Mouse (Mus musculus) layer of hippocampus, adult 8-10 months (tissue): Measurements from ENCODE around the gene Mogat2. TPM values are rescaled to one million over a fixed set of nuclear protein-coding genes. Genes with fewer than 3 reads are reported as not detected.
A peak's percentile ranks its signal among the peaks of the same experiment; 100 is the strongest.

ENCODE experiments used
- DNase-seq, 2 experiments: peaks; one replicate each; pipeline ENCODE4 v3.0.0; 2022; ENCODE audit warnings: low spot score in 2 of 2
- total RNA-seq, 4 experiments: library from RNA; stranded (reverse); gene quantifications; 2 replicates each; pipeline ENCODE4 v1.2.4; 2022

Mogat2 gene
- total RNA-seq, result not detected

DNA sequence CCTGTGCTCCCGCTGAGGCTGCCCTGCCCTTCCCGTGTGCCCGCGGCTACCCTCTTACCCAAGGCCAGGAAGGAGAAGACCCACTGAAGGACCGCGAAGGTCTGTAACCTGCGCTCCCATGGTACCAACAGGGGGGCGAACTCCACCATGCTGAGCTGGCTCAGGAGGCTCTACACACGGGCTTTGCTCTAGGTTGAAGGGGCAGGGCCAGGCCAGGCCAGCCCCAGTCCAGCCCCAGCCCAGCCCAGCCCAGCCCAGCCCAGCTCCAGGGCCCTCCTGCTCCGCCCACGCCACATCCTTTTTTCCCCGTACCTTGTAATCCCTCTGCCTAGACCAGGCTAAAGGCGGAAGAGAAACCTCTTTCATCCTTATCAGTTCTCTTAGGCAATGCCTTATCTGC is at the start of gene Mogat2:
Gene Mogat2 (minus strand): TSS at position 203 of the 400 bp plus-strand sequence.
- DNase-seq, result no peak

DNA sequence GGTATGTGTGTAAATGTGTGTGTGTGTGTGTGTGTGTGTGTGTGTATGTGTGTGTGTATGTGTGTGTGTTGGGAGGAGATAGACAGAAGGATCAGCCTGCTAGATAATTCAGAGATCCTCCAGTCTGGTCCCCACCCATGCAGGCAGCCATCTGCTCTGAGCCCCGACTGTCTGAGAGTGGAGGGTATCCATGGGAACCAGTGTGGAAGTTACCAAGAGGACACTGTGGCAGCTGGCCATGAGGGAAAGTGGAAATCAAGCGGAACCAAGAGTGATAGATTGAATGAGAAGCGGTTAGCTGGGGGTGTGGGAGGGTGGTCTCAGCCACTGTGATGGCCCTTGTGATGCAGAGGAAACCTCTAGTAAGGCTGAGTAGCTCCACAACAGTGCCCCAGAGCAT is 48.9 kb upstream of the Mogat2 start:
- peak; percentile 74 to 80 for DNase-seq

DNA sequence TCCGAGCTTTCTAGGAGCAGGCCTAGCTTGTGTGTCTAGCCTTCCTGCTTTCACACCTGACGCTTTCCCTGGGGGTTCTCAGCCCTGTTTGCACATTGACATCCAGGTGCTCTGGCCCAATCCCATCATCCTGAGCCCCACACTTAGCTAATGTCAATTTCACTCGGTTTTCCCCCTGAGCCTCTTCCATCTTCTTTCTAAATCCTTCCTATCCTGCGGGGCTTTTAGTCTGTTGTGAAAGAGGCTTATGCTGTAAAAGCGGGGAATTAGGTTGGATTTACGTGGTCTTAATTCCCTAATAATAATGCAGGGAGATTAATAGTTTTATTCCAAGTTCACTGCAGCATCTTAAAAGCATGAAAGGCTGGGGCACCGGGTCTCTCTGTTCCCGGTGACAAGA is 41.2 kb upstream of the Mogat2 start:
- DNase-seq, result no peak

DNA sequence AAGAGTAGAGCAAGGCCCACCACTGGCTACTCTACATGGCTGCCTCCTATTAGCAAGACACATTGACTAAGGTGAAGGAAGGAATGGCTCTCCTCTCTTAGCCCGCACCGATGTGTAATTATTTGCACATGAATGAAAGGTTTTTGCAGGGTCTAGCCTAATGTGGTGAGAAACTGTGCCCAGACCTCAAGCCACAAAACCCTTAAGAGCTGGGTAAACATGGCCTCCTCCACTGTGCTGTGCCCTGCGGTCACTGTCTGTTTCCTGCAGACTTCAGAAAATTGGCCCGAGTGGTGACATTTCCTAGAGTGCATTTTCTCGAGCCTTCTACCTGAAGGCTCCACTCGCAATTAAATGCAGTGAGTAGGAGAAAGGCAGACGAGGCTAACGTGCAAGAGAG is 39.9 kb upstream of the Mogat2 start:
- no peak for DNase-seq

DNA sequence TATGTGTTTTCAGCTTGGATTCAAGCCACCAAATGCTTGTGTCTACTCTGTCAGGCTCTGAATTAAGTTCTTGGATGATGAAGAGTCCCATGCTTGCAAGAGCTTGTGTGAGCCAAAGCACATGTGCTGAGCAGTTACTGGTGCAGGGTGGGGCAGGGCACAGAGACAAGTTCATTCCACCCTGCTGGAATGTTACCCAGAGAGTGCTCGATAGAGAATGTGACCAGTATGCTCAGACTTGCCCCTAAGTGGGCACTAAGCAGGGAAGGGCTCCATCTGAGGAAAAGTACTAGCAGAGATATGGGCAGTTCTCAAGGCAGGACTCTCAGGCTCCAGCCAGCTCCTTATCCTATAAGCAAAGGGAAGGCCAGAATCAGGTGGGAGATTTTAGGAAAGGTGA is 38.3 kb upstream of the Mogat2 start:
- no peak for DNase-seq

DNA sequence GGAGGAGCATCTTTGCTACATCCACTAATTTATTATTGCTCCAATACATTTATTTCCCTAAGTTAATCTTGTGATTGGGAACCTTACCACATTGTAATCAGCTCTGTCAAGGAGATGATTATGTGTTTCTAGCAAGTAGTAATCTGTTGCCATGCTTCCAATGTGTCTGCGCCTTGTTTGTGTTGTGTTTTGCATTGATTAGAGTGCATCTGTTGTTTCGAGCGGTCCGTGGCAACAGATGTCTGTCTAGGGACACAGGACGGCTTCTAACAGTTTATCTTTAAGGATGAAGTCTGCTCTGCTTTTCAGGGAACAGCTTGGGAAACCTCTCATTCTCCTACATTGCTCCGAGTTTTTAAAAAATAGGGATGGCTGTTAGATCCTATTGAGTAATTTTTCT is 36.7 kb upstream of the Mogat2 start:
- no peak for DNase-seq

DNA sequence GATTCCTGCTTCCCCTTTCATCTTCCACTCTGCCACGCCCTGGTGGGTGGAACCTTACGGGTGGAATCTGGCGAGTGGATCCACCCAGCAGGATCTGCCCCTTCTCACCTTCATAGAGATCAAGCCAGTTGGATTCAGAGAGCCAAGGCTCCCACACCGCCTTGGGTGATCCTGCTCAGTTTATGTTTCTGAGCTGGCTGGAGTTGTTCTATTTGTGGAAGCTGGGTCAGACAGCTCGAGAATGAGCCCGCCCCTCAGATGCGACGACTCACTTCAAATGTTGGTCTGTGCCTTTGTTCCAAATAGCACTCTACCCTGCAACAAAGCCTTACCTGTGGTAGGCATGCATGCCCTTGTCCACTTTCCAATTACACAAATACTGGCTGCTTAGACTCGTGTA is 33.2 kb upstream of the Mogat2 start:
- no peak for DNase-seq

DNA sequence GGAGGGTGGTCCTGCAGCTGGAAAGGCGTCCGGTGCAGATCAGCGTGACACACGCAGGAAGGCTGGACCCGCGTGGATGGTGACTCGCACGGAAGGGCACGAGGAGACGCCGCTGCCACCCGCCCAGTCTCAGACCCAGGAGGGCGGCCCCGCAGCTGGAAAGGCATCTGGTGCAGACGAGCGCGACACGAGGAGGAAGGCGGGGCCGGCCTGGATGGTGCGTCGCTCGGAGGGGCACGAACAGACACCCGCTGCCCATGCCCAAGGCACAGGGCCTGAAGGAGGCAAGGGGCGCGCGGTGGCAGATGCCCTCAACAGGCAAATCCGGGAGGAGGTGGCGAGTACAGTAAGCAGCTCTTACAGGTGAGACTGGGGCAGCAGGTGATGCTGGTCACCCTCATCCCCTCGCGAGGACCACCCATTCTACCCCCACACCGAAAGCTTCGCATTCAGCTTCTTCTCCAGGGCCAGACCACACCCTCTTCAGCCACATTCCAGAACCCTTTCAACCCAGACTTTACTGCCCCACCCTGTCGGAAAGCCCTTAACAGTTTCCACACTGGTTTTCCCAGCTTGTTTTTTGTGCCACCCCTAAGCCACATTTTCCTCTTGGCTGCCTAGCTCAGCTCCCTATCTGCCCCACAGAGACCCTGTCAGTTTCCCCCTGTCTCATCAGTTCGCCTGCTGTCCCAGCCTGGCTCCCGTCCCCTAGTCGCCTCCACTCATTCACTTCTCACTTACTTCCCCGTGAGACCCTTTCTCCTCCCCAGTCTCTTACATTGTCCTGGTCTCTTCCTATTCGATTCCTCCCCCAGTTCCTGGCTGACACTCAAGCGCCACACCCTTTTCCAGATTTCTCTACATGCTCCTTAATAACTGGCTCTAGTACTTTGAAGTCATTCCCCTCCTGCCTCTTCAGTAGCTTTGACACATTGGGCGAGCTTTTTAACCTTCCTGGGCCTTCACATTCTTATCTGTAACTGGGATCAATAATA is 30.8 kb upstream of the Mogat2 start:
- DNase-seq, result no peak

DNA sequence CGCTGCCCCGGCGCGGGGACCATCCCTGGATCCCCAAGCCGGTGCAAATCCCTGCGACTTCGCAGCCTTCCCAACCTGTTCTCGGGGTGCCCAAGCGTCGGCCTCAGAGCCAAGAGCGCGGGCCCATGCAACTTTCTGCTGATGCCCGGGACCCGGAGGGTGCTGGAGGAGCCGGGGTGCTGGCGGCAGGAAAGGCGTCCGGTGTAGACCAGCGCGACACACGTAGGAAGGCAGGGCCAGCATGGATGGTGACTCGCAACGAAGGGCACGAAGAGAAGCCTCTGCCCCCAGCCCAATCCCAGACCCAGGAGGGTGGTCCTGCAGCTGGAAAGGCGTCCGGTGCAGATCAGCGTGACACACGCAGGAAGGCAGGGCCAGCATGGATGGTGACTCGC is 30.1 kb upstream of the Mogat2 start:
- DNase-seq, result no peak

DNA sequence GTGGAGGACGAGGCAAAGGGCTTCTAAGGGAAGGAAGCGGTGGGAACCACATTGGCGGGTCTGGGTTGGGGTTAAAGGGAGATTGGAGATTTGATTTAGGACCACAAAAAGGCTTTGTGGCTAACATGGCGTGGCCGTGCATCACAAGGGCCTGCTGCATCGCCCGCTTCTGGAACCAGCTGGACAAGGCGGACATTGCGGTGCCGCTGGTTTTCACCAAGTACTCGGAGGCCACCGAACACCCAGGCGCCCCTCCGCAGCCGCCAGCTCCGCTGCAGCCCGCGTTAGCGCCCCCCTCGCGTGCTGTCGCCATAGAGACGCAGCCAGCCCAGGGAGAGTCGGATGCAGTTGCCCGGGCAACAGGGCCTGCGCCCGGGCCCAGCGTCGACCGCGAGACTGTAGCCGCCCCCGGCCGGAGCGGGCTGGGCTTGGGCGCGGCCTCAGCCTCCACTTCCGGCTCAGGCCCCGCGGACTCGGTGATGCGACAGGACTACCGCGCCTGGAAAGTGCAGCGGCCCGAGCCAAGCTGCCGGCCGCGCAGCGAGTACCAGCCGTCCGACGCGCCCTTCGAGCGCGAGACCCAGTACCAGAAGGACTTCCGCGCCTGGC is 29.6 kb upstream of the Mogat2 start:
- peak; percentile 78 to 81 for DNase-seq

DNA sequence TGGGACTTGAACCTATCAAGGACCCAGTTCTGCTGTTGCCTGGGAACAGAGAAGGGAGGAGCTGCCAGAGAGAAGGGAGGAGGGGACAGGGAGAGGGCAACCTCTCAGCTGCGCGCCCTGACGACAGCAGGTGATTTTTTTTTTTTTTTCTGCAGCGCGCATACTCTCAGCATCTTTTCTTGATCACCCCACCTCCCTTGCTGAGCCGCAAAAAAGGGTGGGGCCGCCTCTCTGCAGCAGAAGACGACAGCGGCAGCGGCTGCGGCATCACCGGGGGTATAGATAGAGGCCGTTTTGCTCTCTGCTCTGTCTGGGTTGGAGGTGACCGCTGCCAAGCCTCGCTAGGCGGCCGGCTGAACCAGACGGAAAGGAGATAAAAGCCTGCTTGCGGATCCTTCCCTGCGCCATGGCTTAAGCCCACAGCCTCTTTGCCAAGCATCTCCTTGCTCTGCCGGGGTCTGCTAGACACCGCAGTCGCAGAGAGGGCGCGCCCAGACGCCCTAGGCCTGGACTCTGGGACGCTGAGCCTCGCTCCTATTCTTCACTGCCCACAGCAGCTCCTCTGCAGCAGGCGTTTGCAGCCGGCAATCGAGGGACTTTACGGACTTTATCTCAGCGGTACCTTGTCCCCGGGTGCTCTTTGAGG is 29.0 kb upstream of the Mogat2 start, which contains the start of gene Map6:
Gene Map6 (plus strand): TSS at position 197 of the 646 bp plus-strand sequence.
- peak; percentile 65 to 76 for DNase-seq

DNA sequence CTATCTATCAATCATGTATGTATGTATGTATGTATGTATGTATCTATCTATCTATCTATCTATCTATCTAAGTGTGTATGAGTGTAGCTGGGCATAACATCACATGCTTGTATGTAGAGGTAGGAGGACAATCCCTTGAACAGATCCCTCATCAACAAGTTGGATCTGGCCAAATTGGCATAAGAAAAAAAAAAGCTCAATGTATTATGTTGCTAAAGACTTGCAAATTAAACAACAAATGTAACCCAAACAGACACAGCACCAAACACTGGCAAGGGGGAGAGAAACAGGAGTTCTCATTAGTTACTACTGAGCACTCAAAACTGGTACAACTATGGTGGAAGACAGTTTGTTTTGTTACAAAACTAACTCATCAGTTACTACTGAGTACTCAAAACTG is 26.2 kb upstream of the Mogat2 start:
- no peak for DNase-seq

DNA sequence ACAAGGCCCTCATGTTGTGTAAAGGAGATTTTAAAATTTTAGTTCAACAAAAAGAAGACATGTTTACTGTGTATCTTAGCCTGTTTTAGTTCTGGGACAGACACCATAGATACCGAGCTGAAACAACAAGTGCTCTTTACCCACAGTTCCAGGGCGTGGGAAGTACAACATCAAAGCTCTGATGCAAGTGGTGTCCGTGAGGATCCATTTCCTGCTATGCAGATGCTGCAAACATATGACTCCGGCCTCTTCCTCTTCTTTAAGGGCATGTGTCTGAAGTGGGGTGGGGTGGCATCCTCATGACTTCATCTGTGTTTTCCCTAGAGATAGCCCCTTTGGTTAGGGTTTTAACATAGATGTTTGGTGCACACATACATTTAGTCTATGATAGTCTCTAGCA is 25.1 kb upstream of the Mogat2 start:
- DNase-seq, result no peak

DNA sequence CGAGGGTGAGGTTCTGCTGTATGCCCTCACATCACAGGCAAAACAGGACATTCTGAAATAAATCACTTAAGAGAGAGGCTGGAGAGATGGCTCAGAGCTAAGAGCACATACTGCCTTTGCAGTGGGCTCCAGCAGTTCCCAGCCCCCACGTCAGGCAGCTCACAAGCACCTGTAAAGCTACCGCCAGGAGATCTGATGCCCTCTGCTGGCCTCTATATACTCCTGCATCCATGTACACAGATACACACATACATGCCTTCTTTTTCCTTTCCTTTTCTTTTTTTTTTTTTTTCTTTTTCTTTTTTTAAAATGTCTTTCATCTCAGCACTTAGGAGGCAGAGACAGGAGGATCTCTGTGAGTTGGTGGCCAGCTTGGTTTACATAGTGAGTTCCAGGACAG is 23.5 kb upstream of the Mogat2 start:
- DNase-seq, result no peak

DNA sequence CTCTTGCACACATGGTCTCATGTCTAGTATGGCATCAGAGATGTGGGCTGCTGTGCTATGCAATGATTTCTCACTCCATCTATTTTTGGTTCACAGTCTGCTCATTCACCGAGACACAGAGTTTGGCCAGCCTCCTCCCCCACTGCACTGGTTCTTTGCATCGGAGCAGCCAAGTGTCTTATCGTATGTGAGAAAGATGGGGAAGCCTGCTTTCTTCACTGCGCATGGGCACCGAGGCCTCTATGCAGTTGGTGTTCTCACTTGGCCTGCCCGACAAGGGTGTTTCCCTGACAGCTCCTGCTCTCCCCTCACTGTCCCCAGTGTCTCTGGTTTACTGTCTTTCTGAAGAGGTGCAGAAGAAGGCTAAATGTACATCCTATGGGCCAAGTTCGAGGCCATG is 16.6 kb upstream of the Mogat2 start:
- peak; percentile 39 to 40 for DNase-seq

DNA sequence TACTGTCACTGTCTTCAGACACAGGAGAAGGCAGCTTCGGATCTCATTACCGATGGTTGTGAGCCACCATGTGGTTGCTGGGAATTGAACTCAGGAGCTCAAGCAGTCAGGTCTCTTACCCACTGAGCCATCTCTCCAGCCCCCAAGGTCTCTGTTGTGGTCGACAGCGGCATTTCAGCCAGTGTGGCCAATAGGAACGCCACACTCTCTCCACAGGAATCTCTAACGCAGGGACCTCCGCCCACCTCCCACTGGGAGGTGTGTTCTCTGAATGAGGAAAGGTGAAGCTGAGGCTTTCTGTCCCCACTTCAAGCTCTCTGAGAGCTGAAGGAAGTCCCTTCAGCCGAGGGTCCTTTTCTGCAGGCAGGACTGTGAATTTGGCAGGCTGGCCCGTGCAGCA is 12.0 kb upstream of the Mogat2 start:
- DNase-seq, result no peak

DNA sequence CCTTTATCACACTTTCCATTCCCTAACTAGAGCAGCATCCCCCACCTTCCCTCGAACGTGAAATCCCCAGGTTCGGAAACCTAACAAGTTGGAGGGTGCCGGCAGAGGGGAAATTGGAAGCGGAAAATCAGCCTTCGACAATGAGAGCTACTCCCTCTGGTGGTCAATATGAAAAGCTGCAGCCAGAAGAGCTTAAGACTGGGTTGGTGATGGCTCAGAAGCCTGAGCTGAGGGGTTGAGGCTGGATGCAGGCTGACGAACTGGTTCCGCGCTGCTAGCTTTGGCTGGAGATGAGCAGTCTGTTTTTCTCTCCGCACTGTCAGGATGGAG is 11.1 kb upstream of the Mogat2 start:
- DNase-seq, result no peak

DNA sequence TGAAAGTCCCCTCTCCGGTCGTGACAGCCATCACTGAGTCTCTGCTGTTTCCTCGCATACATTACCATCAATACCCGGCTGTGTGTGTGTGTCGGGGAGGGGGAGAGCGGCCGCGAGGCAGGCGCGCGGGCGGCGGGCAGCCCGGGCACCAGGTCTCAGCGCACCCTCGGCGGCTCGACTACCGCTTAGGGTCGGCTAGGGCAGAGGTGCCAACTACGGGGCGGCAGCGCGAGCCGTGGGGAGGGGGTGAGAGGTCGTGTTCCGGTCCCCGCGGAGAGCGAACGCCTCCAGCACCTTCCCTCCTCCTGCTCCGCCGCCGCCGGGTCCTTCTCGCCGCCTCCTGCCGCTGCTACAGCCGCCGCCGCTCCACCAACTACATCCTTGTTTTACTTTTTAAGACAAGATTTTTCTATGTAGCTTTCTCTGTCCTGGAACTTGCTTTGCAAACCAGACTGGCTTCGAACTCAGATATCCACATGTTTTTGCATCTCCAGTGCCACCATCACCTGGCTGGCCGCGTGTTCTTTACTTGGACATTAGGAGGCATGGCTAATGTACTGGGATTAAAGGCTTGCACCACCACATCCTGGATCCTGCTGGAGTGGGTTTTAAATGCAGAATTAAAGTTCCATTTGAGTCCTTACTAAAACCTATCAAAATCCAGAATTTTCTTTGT is 10.6 kb upstream of the Mogat2 start:
- DNase-seq, result no peak

DNA sequence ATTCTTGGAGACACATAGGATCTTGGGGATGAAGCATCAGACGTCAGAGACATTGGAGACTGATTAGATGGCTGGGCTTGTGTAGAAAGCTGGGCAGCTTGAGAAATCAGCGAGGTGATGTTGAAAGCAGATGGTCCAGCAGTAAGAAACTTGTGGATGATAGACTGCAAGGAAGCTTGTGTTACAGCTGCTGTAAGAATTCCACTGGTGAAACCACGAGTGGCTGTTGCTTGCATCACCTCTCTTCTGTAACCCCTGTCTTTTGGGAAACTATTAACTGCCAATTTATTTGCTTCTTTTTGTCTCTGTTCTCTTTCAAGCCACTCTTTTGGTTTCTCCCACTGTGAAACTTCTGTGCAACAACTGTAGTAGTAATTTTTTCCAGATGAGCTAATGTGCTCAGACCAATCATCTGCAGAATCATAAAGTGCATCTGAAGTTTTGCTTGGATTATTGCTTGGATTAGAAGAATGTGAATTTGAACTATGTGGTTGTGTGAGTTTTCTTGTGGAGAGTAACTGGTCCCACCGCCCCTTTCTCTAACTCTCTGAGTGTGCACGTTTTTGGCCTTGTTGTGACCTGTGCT is 9.8 kb upstream of the Mogat2 start:
- DNase-seq, result no peak

DNA sequence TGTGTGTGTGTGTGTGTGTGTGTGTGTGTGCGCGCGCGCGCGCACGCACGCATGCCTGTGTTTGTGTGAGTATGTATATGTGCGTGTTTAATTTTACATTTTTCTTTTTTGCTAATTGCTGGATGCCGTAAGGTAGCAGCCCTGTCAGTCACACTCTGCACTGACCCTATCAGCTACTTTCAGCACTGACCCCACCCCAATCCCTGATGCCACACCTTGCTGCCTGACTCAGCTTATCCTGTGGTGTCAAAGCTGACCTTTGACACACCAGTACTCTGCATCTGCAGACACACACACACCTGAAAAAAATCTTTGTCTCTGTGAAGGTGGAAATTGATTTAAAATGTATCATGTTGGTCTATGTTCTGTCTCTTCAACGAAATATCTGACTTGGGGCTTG is 3.7 kb upstream of the Mogat2 start:
- no peak for DNase-seq

DNA sequence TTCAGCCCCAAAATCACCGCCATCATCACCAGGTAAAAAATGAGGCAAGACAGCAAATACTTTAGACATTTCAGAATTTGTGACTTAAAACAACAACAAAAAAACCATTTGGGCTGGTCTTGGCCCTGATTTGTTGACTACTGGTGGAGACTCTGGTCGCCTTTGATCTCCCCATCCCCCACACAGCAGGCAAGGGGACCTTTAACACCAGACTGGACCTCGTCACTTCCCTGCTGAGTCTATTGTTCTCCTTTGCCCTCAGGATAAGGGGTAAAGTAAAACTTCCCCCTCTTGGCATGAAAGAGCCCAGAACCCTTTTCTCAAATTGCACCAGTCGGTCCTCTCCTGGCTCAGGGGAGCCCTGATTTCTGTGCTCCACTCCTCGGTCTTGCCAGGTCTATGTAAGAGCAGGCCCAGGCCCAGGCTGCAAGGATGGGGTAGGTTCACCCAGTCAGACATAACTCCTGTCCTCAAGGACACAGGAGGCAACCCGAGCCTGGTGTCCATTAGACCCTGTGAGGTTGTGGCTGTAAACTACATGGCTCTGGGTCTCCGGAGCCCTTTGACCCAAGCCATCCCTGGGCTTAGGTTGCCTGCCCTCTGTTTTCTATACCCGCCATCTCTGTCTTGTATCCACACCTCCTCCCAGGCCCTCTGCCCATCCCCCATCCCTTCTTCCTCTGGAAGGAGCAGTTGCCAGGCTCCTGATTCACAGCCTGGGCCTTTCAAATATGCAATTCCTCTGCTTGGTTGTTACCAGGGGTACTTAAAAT is 1.3 kb downstream of the Mogat2 start:
- no peak for DNase-seq
